Mouse (Mus musculus) MEL (cell line): Measurements from ENCODE around the gene Rexo5.

ENCODE experiments used
- CTCF ChIP-seq, 3 experiments: IDR thresholded peaks in 2 of 3; conservative IDR thresholded peaks in 1 of 3; 2 replicates each; pipeline ENCODE4 v1.5.1; 2011 to 2012; ENCODE audit warnings: low read length in 3 of 3, low read depth in 2 of 3, mild to moderate bottlenecking in 2 of 3, improper control_type of control experiment in 1 of 3, inconsistent platforms in 1 of 3, mixed read lengths in 1 of 3, moderate library complexity in 1 of 3; ENCODE audit not compliant: control insufficient read depth in 1 of 3, insufficient read depth in 1 of 3, poor library complexity in 1 of 3, severe bottlenecking in 1 of 3
- GATA1 ChIP-seq: IDR thresholded peaks from 2 replicates; pipeline ENCODE4 v1.6.1; 2011; ENCODE audit warnings: low read depth, low read length, improper control_type of control experiment
- HCFC1 ChIP-seq: IDR thresholded peaks from 2 replicates; pipeline ENCODE4 v1.6.1; 2012; ENCODE audit warnings: low read depth, mild to moderate bottlenecking, inconsistent platforms, low read length, improper control_type of control experiment, moderate library complexity
- JUND ChIP-seq: IDR thresholded peaks from 2 replicates; pipeline ENCODE4 v1.6.1; 2011; ENCODE audit warnings: low read depth, mild to moderate bottlenecking, improper control_type of control experiment, low read length
- KAT2A ChIP-seq: conservative IDR thresholded peaks from 2 replicates; pipeline ENCODE4 v1.6.1; 2012; ENCODE audit warnings: low read depth, low read length, improper control_type of control experiment, inconsistent platforms
- MXI1 ChIP-seq: IDR thresholded peaks from 2 replicates; pipeline ENCODE4 v1.6.1; 2011; ENCODE audit warnings: mild to moderate bottlenecking, low read depth, low read length, improper control_type of control experiment
- POLR2A ChIP-seq, 2 experiments: IDR thresholded peaks; 2 replicates each; pipeline ENCODE4 v1.6.1; 2011 to 2012; ENCODE audit warnings: low read length in 2 of 2, mild to moderate bottlenecking in 2 of 2, control low read depth in 1 of 2, improper control_type of control experiment in 1 of 2, low read depth in 1 of 2, moderate library complexity in 1 of 2; ENCODE audit not compliant: control insufficient read depth in 1 of 2, insufficient read depth in 1 of 2, poor library complexity in 1 of 2
- RAD21 ChIP-seq: IDR thresholded peaks from 2 replicates; pipeline ENCODE4 v1.6.1; 2011; ENCODE audit warnings: mild to moderate bottlenecking, low read depth, low read length, improper control_type of control experiment
- SIN3A ChIP-seq: IDR thresholded peaks from 2 replicates; pipeline ENCODE4 v1.6.1; 2012; ENCODE audit warnings: low read length, improper control_type of control experiment, inconsistent platforms
- TAL1 ChIP-seq: IDR thresholded peaks from 2 replicates; pipeline ENCODE4 v1.6.1; 2012; ENCODE audit warnings: mild to moderate bottlenecking, inconsistent platforms, low read length, moderate library complexity, mixed read lengths
- TBP ChIP-seq: IDR thresholded peaks from 2 replicates; pipeline ENCODE4 v1.8.0; 2011; ENCODE audit warnings: low read depth, low read length, improper control_type of control experiment
- ZMIZ1 ChIP-seq: IDR thresholded peaks from 2 replicates; pipeline ENCODE4 v1.6.1; 2012; ENCODE audit warnings: low read depth, mild to moderate bottlenecking, inconsistent platforms, low read length, improper control_type of control experiment, moderate library complexity

GRCm38 (mm10) chr7:119875776-119876440 is 82.1 kb downstream of the Rexo5 start:
- no peak for TF ChIP-seq TAL1
- TF ChIP-seq RAD21: no peak
- TF ChIP-seq ZMIZ1: no peak
- no peak for TF ChIP-seq CTCF (IDR thresholded peaks at IDR 0.05 in 2 of 3, conservative IDR thresholded peaks at IDR 0.05 in 1 of 3; ENCODE audit: control insufficient read depth in 1 of 3, insufficient read depth in 1 of 3, low read depth in 2 of 3, low read length in 3 of 3, poor library complexity in 1 of 3, severe bottlenecking in 1 of 3)
- TF ChIP-seq GATA1: no peak
- TF ChIP-seq JUND: no peak
- no peak for TF ChIP-seq POLR2A (IDR thresholded peaks at IDR 0.05; ENCODE audit: control insufficient read depth in 1 of 2, insufficient read depth in 1 of 2, low read depth in 1 of 2, low read length in 2 of 2, poor library complexity in 1 of 2)
- no peak for TF ChIP-seq HCFC1
- no peak for TF ChIP-seq KAT2A
- no peak for TF ChIP-seq SIN3A
- TF ChIP-seq MXI1: no peak
- no peak for TF ChIP-seq TBP
